Mouse (Mus musculus): ENCODE data around the gene Gng4. TPM values are rescaled to one million over a fixed set of nuclear protein-coding genes. Genes with fewer than 3 reads are reported as not detected.

Gene Gng4
- polyA plus RNA-seq, 1 experiment, result 369 TPM

DNA sequence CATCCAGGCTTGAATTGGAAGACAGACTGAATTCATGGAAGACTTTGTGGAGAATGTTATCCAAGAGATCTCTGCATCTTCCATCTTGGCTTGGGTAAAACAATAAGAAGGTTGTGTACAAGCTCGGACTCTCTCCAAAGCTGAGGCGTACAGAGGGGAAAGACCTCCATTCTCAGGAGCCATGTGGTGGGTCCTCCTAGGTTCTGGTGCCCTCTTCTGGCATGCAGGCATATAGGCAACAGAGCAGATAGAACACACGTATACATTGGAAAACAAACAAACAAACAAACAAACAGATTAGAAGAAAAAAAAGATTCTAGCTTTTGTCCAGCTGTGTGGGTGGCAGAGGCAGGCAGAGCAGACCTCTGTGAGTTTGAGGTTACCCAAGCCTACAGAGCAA is 84.1 kb downstream of the Gng4 start:
- WGBS, result 4% methylated on average over 3 of the region's 3 CpGs
- H3K4me3 ChIP-seq (ENCODE audit: insufficient read depth, low read depth, low read length), result no peak overlapping the region
- peaks cover 2% of the 10 kb centered on the region for H3K4me1 ChIP-seq (ENCODE audit: control insufficient read depth, insufficient read depth, low read length)
- H3K27ac ChIP-seq (ENCODE audit: insufficient read depth, low read depth, low read length), result no peak overlapping the region
- peak; percentile 48 for TF ChIP-seq CTCF (IDR thresholded peaks at IDR 0.05; ENCODE audit: insufficient read depth, low read depth, low read length)
- TF ChIP-seq POLR2A (IDR thresholded peaks at IDR 0.05; ENCODE audit: insufficient read depth, low read depth, low read length), result no peak

Other genes starting within 250 kb of the Gng4 start
- 50.5 and 78.4 TPM in 2 replicates for gene Lyst, start 193.7 kb upstream of the Gng4 start, polyA plus RNA-seq (2012; ENCODE audit: insufficient read depth, insufficient read length, low replicate concordance, missing spikeins)
- gene B3galnt2, start 170.4 kb downstream of the Gng4 start, polyA plus RNA-seq (2012; ENCODE audit: insufficient read depth, insufficient read length, low replicate concordance, missing spikeins), result not detected in 2 replicates

Measured in olfactory bulb, adult 2 months (tissue).